Mouse (Mus musculus) urinary bladder, postnatal 25 days (tissue): ENCODE results near the gene Rps15.

Source experiments
- DNase-seq: peaks from one replicate; pipeline ENCODE4 v3.0.0; 2022; ENCODE audit warnings: low spot score

Rps15 gene

GRCm38 (mm10) chr10:80260642-80261584 is 31.3 kb upstream of the Rps15 start, which contains the start of the genes Gamt and Dazap1:
Gene Gamt (minus strand): TSS chr10:80261012.
Gene Dazap1 (plus strand): TSS chr10:80261486.
- peak; percentile 98 for DNase-seq

- DNase-seq = peak; percentile 98
Observed at GRCm38 (mm10) chr10:80261585-80261968, 30.7 kb upstream of the Rps15 start.

DNA sequence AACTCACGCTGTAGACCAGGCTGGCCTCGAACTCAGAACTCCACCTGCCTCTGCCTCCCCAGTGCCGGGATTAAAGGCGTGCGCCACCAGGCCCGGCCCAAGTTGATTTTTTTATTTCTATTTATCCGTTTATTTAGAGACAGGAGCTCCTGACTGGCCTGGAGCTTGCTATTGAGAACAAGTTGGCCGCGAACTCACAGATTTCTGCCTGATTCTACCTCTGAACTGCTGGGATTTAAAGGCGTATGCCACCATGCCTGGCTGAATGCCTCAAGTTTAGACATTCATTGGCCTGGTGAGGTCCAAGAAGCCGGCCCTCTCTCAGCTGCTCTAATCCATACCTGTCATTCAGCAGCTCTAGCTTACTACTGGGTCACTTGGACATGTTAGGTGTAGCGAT is 30.1 kb upstream of the Rps15 start:
- DNase-seq = no peak

GRCm38 (mm10) chr10:80262776-80263365 is 29.4 kb upstream of the Rps15 start:
- DNase-seq = no peak

DNA sequence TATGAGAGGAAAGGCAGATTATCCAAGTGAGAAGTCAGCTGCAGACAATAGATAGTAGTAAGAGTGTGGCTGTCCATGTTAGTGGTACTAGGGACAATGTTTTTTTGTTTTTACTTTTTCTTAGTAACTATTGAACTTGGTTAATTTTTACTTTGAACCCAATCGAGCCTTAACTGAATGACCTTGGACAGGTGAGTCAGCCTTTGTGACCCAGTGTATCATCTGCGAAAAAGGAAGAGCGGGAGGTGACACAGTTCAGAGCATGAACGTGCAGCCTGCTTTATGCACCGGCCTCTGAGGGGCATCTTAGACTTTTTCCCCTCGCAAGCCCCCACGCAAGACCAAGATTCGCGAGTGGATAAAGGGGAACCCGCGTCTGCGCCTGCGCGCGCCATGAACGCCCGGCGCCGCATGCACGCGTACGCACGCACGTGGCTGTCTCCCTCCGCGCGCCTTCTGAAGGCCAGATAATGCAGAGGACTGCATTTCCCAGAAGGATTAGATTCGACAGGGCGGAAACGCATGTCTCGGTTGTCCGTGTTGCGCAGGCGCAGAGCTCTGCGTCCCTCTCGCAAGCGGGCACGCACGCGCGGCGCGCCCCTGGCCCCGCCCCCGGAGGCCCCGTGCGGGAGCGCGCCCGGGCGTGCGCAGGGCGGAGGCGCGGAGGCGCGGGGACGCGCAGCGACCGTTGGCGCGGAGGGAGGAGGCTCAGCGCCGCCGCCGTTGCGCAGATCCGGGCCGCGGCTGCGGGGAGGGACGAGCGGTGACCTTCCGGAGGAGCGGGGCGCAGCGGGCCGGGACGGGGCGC is 27.7 kb upstream of the Rps15 start:
- peak; percentile 99 for DNase-seq

GRCm38 (mm10) chr10:80265149-80265486 is 27.1 kb upstream of the Rps15 start:
- DNase-seq = no peak

GRCm38 (mm10) chr10:80270099-80270498 is 22.2 kb upstream of the Rps15 start:
- DNase-seq = no peak

GRCm38 (mm10) chr10:80270734-80271181 is 21.5 kb upstream of the Rps15 start:
- DNase-seq = no peak

- no peak for DNase-seq
Observed at GRCm38 (mm10) chr10:80271186-80271843, 20.9 kb upstream of the Rps15 start.

DNA sequence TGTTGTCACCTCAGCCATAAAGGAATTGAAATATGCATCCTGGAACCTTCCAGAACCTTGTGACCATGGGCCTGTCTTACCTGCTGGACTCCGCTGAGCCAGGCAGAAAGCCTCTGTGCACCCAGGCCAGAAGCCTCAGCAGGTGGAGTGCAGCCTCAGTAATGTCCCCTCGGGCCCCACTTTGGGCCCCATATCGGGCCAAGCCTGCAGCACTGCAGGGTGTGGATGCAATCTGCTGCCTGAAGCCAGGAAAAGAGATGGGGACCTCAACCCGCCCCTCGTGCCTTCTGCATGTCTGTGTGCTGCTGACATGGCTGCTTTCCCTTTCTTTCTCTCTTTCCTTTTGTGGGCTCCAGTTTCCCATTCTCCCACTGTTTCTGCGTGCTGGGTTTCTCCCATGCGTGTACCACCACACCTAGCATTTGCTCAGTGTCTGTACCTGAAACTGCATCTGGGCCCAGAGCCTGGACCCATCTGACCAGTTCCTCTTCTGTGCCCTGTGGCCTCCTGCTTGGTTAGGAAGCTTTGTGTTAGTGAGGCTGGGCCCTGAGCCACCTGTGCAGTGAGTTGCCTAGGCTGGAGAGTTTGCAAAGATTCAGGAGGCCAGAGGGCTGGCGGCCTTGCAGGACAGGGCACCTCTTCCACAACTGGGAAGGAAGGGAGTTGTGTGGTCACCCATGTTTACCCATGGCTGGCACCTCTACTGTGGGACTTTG is 20.2 kb upstream of the Rps15 start:
- DNase-seq = no peak

DNA sequence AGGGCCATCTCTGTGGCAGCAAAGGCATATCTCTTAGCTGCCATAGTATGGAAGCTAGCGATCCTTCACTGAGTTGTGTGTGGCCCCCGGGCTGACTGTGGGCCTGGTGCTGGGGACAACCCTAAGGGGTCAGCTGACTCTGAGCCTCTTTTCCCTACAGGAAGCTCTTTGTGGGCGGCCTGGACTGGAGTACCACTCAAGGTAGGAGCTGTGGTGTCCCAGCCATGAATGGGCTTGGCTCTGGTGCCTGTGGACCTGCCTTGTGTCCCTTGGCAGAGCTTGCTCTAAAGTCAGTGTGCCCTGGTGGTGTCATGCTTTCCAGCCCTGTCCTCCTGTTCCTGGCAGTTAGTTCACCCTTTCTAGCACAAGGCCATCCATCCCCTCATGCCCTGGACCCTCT is 18.4 kb upstream of the Rps15 start:
- DNase-seq = no peak

DNA sequence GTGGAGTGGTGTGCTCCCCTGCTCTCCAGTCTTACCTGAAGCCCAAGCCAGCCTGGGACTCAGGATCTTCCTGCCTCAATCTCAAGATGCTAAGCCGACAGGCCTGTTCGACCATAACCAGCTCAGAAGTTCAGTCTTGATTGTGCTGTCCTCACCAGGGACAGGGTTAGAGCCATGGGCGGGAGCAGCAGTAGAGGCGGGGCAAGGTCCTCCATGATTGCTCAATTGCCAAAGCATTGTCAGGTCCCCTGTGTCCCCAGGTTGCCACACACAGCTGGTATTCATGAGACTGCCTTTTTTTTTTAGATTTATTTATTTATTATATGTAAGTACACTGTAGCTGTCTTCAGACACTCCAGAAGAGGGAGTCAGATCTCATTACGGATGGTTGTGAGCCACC is 16.0 kb upstream of the Rps15 start:
- no peak for DNase-seq

DNA sequence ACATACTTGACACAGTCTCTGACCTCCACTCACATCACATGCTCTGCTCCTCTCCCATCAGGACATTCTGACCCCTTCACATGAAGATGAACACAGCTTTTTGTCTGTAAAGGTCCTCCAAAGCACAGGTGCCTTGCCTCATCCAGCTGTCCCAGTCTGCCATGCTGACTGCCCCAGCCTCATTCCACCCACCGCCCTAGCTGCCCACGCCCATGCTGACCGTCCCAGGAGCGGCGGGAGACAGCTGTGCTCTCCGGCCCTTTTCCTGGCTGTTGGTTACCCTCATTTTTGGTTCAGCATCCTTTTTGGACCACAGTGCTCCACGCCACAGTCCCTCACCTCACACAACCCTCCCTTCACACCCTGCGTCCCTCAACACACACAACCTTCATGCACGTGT is 13.9 kb upstream of the Rps15 start:
- no peak for DNase-seq

DNA sequence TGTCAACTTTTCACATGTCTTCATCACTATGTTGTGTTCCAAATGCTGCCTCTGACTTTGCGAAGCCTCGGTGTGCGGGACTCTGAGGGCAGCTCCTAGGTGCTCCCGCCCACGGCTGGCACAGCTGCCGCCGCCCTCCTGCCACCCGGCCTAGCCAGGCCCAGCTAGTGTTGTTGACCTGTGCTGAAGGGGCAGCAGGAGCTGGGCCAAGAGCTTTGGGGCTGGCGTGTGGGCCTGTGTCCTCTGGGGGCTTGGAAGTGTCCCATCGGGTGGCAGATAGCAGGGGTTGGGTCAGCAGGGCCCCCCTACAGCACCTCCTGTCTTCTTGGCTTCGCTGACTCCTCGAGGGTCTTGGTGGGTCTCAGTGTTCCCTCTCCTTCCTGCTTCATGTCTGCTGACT is 13.0 kb upstream of the Rps15 start:
- DNase-seq = no peak

- DNase-seq = no peak
Observed at GRCm38 (mm10) chr10:80281304-80281703, 10.9 kb upstream of the Rps15 start.

DNA sequence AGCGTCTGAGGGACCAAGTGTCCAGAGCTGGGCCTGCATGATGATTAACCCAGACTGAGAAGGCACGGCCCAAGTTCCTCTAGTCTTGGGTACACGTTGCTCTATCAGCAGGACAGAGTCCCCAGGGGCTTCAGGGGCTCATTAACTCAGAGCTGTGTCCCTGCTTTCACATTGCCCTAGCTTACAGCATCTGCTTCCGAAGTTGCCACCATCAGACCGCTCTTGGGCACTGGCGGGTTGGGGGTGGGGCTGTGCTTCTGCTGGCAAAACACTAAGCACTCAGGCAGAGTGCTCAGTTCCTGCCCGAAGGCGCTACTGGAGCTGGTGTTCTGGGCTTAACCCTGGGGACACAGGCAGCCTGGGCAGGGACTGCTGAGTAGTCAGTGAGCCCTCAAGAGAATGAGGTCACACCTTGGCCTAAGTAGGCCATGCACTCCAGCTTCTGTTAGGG is 10.3 kb upstream of the Rps15 start:
- no peak for DNase-seq

- DNase-seq = no peak
Observed at GRCm38 (mm10) chr10:80282481-80283441, 9.5 kb upstream of the Rps15 start.

DNA sequence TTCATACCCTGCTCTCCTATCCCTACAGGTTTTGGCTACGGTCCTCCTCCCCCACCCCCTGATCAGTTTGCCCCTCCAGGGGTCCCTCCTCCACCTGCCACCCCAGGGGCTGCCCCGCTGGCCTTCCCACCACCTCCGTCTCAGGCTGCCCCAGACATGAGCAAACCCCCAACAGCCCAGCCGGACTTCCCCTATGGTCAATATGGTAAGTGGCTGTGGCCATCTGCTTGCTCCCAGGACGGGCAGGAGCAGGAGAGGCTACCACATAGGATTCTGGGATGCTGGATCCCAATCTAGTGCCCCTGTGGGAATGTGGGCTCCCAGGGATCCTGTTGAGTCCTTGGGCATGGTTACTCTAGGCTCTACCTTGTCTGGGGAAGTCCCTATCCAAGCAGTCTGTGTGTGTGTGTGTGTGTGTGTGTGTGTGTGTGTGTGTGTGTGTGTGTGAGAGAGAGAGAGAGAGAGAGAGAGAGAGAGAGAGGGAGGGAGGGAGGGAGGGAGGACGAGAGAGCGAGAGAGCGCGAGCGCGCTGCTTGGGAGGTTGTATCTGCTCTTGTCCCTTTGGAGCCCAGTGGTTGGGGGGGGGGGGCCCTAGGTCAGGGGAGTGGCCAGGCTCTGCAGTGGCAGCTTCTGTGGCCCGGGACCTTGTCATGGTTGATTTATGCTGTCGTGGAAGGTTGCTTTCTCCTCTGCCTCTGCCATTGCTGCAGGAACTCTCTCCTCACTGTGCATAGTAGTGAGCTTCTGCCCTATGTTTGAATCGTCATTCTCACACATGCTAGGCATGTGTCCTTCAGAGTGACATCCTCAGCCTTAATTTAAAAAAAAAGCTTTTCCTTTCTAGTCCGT is 6.8 kb upstream of the Rps15 start:
- DNase-seq = no peak

DNA sequence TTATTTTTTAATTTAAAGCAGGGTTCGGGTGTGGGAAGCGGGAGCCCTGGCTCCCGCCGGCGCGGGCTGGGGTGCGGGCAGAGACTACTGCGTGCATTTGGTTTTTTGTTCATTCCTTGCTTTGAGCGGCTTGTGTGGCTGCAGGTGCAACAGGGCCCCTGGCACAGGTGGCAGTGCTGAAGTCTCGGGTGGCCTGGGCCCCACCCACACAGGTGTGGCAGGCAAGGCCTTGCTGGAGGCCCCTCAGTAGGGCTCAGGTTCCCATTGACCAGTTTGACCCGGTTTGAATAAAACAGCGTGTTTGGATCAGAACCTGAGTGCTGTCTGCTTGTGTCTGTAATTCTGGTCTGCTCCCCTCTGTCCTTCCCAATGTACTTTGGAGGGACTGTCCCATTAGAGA is 4.2 kb upstream of the Rps15 start:
- no peak for DNase-seq
